Mouse (Mus musculus) intestine, embryonic 15.5 days (tissue): ENCODE measurements at regions not wholly inside any gene's neighbourhood (a gene's known extent, or its start where the extent isn't known, plus 50 kb on each side); places are given as distances from the start of the nearest gene placed in this dataset.

Experiments
- ATAC-seq: fragments of 200-750 bp; cut with Nextera tagmentation; 2 replicates; pipeline ENCODE4 v1.8.0; 2017; ENCODE audit warnings: moderate TSS enrichment, moderate library complexity
- H3K27ac ChIP-seq: fragments of 300-500 bp; sonication (generic); 2 replicates; pipeline ENCODE4 v1.5.1; 2015; ENCODE audit warnings: mild to moderate bottlenecking, inconsistent platforms
- H3K27me3 ChIP-seq: fragments of 300-500 bp; sonication (generic); replicated peaks from 2 replicates; pipeline ENCODE4 v1.6.1; 2015; ENCODE audit warnings: inconsistent platforms
- H3K36me3 ChIP-seq: fragments of 300-500 bp; sonication (generic); 2 replicates; pipeline ENCODE4 v1.6.1; 2015; ENCODE audit warnings: inconsistent platforms
- H3K4me1 ChIP-seq: fragments of 300-500 bp; sonication (generic); replicated peaks from 2 replicates; pipeline ENCODE4 v1.6.1; 2015; ENCODE audit warnings: inconsistent platforms
- H3K4me2 ChIP-seq: fragments of 300-500 bp; sonication (generic); replicated peaks from 2 replicates; pipeline ENCODE4 v1.6.1; 2015; ENCODE audit warnings: mild to moderate bottlenecking, inconsistent platforms
- H3K4me3 ChIP-seq: fragments of 300-500 bp; sonication (generic); replicated peaks from 2 replicates; pipeline ENCODE4 v1.5.1; 2015; ENCODE audit warnings: inconsistent platforms
- H3K9ac ChIP-seq: fragments of 300-500 bp; sonication (generic); 2 replicates; pipeline ENCODE4 v1.6.1; 2015; ENCODE audit warnings: inconsistent platforms
- H3K9me3 ChIP-seq: fragments of 300-500 bp; sonication (generic); 2 replicates; pipeline ENCODE4 v1.6.1; 2016; ENCODE audit warnings: inconsistent platforms
- WGBS: fragments of 180-500 bp; shearing (Covaris S2); methylation state at CpG from one replicate; pipeline ENCODE4 v1.1.7; 2015; 5-methylcytosine and 5-hydroxymethylcytosine counted together

- no peak overlapping the region for H3K9ac ChIP-seq
- no peaks in the 10 kb centered on the region for H3K27me3 ChIP-seq
- no peak overlapping the region for H3K4me3 ChIP-seq
- H3K4me2 ChIP-seq = no peak overlapping the region
- H3K36me3 ChIP-seq = no peaks in the 10 kb centered on the region
- no peaks in the 10 kb centered on the region for H3K9me3 ChIP-seq
- ATAC-seq = no peak
- 63% methylated on average over 1 of the region's 1 CpGs for WGBS
- H3K4me1 ChIP-seq = no peaks in the 10 kb centered on the region
- H3K27ac ChIP-seq = no peak overlapping the region
These were observed 71.9 kb downstream of the Zfp330 start for GRCm38 (mm10) chr8:82702044-82702443.

GRCm38 (mm10) chr8:82700471-82700870, 73.5 kb downstream of the Zfp330 start:
- no peak overlapping the region for H3K4me3 ChIP-seq
- no peak for ATAC-seq
- 60% methylated on average over 1 of the region's 1 CpGs for WGBS

GRCm38 (mm10) chr8:82699221-82699620, 74.7 kb downstream of the Zfp330 start:
- Histone ChIP-seq H3K27ac (no peak overlapping the region), H3K9me3 (no peaks in the 10 kb centered on the region), H3K4me3 (no peak overlapping the region), H3K27me3 (no peaks in the 10 kb centered on the region), H3K4me2 (no peak overlapping the region), H3K9ac (no peak overlapping the region), H3K4me1 (no peaks in the 10 kb centered on the region), H3K36me3 (no peaks in the 10 kb centered on the region)
- 65% methylated on average over 2 of the region's 2 CpGs for WGBS
- ATAC-seq = no peak

More at GRCm38 (mm10) chr8:82700471-82700870, 73.5 kb downstream of the Zfp330 start:
- Histone ChIP-seq H3K4me1 (no peaks in the 10 kb centered on the region), H3K9me3 (no peaks in the 10 kb centered on the region), H3K4me2 (no peak overlapping the region), H3K9ac (no peak overlapping the region), H3K27ac (no peak overlapping the region), H3K27me3 (no peaks in the 10 kb centered on the region), H3K36me3 (no peaks in the 10 kb centered on the region)

GRCm38 (mm10) chr8:82698071-82698470, 75.9 kb downstream of the Zfp330 start:
- no peaks in the 10 kb centered on the region for H3K36me3 ChIP-seq
- ATAC-seq = no peak
- WGBS = 47% methylated on average over 2 of the region's 2 CpGs
- no peak overlapping the region for H3K4me2 ChIP-seq
- no peaks in the 10 kb centered on the region for H3K27me3 ChIP-seq
- no peak overlapping the region for H3K27ac ChIP-seq
- H3K9ac ChIP-seq = no peak overlapping the region
- H3K9me3 ChIP-seq = no peaks in the 10 kb centered on the region
- H3K4me1 ChIP-seq = no peaks in the 10 kb centered on the region
- no peak overlapping the region for H3K4me3 ChIP-seq

GRCm38 (mm10) chr8:82693086-82693485, 80.9 kb downstream of the Zfp330 start:
- no peak for ATAC-seq
- Histone ChIP-seq H3K4me3 (no peak overlapping the region), H3K36me3 (no peaks in the 10 kb centered on the region), H3K27me3 (no peaks in the 10 kb centered on the region), H3K9me3 (no peaks in the 10 kb centered on the region), H3K9ac (no peak overlapping the region), H3K4me2 (no peak overlapping the region), H3K4me1 (no peaks in the 10 kb centered on the region), H3K27ac (no peak overlapping the region)
- WGBS = 76% methylated on average over 3 of the region's 3 CpGs

- ATAC-seq = no peak
- 50% methylated on average over 3 of the region's 3 CpGs for WGBS
- Histone ChIP-seq H3K4me3 (no peak overlapping the region), H3K9me3 (no peaks in the 10 kb centered on the region), H3K4me2 (no peak overlapping the region), H3K27ac (no peak overlapping the region), H3K9ac (no peak overlapping the region), H3K27me3 (no peaks in the 10 kb centered on the region), H3K4me1 (no peaks in the 10 kb centered on the region), H3K36me3 (no peaks in the 10 kb centered on the region)
These were observed 84.6 kb downstream of the Zfp330 start for GRCm38 (mm10) chr8:82689322-82689721.

GRCm38 (mm10) chr8:82685966-82686365, 88.0 kb downstream of the Zfp330 start:
- Histone ChIP-seq H3K4me2 (no peak overlapping the region), H3K27ac (no peak overlapping the region), H3K4me3 (no peak overlapping the region), H3K9ac (no peak overlapping the region), H3K36me3 (no peaks in the 10 kb centered on the region), H3K27me3 (no peaks in the 10 kb centered on the region), H3K4me1 (no peaks in the 10 kb centered on the region), H3K9me3 (no peaks in the 10 kb centered on the region)
- no peak for ATAC-seq
- 55% methylated on average over 3 of the region's 3 CpGs for WGBS

GRCm38 (mm10) chr8:82678793-82679192, 95.2 kb downstream of the Zfp330 start:
- Histone ChIP-seq H3K36me3 (no peaks in the 10 kb centered on the region), H3K27me3 (no peaks in the 10 kb centered on the region), H3K4me3 (no peak overlapping the region), H3K4me1 (no peaks in the 10 kb centered on the region), H3K4me2 (no peak overlapping the region), H3K27ac (no peak overlapping the region), H3K9me3 (no peaks in the 10 kb centered on the region), H3K9ac (no peak overlapping the region)
- no peak for ATAC-seq
- WGBS = 40% methylated on average over 1 of the region's 1 CpGs

GRCm38 (mm10) chr8:82677781-82678180, 96.2 kb downstream of the Zfp330 start:
- H3K27me3 ChIP-seq = no peaks in the 10 kb centered on the region
- H3K9ac ChIP-seq = no peak overlapping the region
- ATAC-seq = no peak
- no peak overlapping the region for H3K4me3 ChIP-seq
- 74% methylated on average over 3 of the region's 3 CpGs for WGBS
- no peaks in the 10 kb centered on the region for H3K4me1 ChIP-seq
- no peak overlapping the region for H3K27ac ChIP-seq
- no peaks in the 10 kb centered on the region for H3K9me3 ChIP-seq
- no peak overlapping the region for H3K4me2 ChIP-seq
- H3K36me3 ChIP-seq = no peaks in the 10 kb centered on the region

- Histone ChIP-seq H3K27me3 (no peaks in the 10 kb centered on the region), H3K4me3 (no peak overlapping the region), H3K36me3 (no peaks in the 10 kb centered on the region), H3K27ac (no peak overlapping the region), H3K4me2 (no peak overlapping the region), H3K9ac (no peak overlapping the region), H3K4me1 (no peaks in the 10 kb centered on the region), H3K9me3 (no peaks in the 10 kb centered on the region)
- ATAC-seq = no peak
- 88% methylated on average over 4 of the region's 4 CpGs for WGBS
These were observed 104.7 kb downstream of the Zfp330 start for GRCm38 (mm10) chr8:82669241-82669640.

GRCm38 (mm10) chr8:82665131-82665530, 108.8 kb downstream of the Zfp330 start:
- WGBS = 92% methylated on average over 4 of the region's 4 CpGs
- no peaks in the 10 kb centered on the region for H3K27me3 ChIP-seq
- H3K36me3 ChIP-seq = no peaks in the 10 kb centered on the region
- H3K27ac ChIP-seq = no peak overlapping the region
- no peak overlapping the region for H3K4me2 ChIP-seq
- no peaks in the 10 kb centered on the region for H3K9me3 ChIP-seq
- no peak for ATAC-seq
- H3K9ac ChIP-seq = no peak overlapping the region
- H3K4me1 ChIP-seq = no peaks in the 10 kb centered on the region
- H3K4me3 ChIP-seq = no peak overlapping the region

GRCm38 (mm10) chr8:82640502-82640901, 133.5 kb downstream of the Zfp330 start:
- no peaks in the 10 kb centered on the region for H3K4me1 ChIP-seq
- no peak overlapping the region for H3K9ac ChIP-seq
- no peaks in the 10 kb centered on the region for H3K27me3 ChIP-seq
- no peaks in the 10 kb centered on the region for H3K36me3 ChIP-seq
- H3K27ac ChIP-seq = no peak overlapping the region
- H3K4me2 ChIP-seq = no peak overlapping the region
- H3K9me3 ChIP-seq = no peaks in the 10 kb centered on the region
- WGBS = 58% methylated on average over 1 of the region's 1 CpGs
- no peak overlapping the region for H3K4me3 ChIP-seq
- no peak for ATAC-seq

- Histone ChIP-seq H3K27ac (no peak overlapping the region), H3K9me3 (no peaks in the 10 kb centered on the region), H3K4me2 (no peak overlapping the region), H3K36me3 (no peaks in the 10 kb centered on the region), H3K9ac (no peak overlapping the region), H3K4me3 (no peak overlapping the region), H3K4me1 (no peaks in the 10 kb centered on the region), H3K27me3 (no peaks in the 10 kb centered on the region)
- 63% methylated on average over 2 of the region's 2 CpGs for WGBS
- ATAC-seq = no peak
These were observed 143.5 kb downstream of the Zfp330 start for GRCm38 (mm10) chr8:82630486-82630885.
